Mouse (Mus musculus) liver, embryonic 14 days (tissue): Measurements from ENCODE around the gene Prc1. TPM values are rescaled to one million over a fixed set of nuclear protein-coding genes. Genes with fewer than 3 reads are reported as not detected.

ENCODE experiments used
- polyA plus RNA-seq: library from polyadenylated mRNA; depleted of rRNA; stranded (reverse); fragments of >200 nt; gene quantifications from 2 replicates; pipeline ENCODE4 v1.2.3, GENCODE M21; 2012; rRNA removed

Prc1 gene
- 75.5 and 83.4 TPM in 2 replicates for polyA plus RNA-seq

GRCm38 (mm10) chr7:80294062-80294763, at the start of gene Prc1:
Prc1 (plus strand) TSS chr7:80294450.

GRCm38 (mm10) chr7:80246148-80246721, 48.0 kb upstream of the Prc1 start, which contains the start of gene Ttll13:
Ttll13 (plus strand) TSS chr7:80246376.

GRCm38 (mm10) chr7:80260625-80261371, 33.5 kb upstream of the Prc1 start, which contains the start of gene Ngrn:
Ngrn (plus strand) TSS chr7:80261215.

DNA sequence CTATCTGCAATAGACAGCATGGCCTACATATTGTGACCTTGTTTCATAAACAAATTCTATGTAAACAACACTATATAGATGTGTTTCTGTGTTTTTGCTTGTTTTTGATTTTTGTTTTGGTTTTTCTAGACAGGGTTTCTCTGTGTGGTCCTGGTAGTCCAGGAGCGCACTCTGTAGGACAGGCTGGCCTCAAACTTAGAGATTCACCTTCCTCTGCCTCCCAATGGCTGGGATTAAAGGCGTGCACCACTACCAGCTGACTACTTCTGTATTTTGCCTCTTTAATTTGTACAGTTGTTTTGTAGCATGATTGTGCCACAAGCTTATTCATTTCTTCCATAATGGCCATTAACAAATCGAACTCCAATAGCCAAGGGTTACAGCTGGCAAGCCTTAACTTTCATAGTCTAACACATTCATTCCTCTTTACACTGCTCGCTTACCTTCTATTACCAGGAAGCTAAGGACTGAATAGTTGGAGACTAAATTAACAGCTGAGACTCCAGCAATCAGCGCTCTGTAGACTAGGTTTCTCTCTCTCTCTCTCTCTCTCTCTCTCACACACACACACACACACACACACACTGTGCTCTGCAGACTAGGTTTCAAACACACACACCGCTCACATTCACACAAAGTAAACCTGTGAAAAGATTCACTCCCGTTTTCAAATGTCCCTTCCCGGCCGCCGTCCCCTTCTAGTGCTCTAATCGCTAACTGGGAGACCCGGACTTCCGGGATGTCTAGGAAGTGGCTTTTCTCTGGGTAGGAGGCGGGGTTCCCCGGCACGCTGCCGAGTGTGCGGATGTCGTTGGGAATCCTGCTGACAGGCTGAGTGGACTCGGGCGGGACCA, 25.1 kb upstream of the Prc1 start, which contains the start of gene Vps33b:
Vps33b (plus strand) TSS at position 753 of the 854 bp plus-strand sequence.

DNA sequence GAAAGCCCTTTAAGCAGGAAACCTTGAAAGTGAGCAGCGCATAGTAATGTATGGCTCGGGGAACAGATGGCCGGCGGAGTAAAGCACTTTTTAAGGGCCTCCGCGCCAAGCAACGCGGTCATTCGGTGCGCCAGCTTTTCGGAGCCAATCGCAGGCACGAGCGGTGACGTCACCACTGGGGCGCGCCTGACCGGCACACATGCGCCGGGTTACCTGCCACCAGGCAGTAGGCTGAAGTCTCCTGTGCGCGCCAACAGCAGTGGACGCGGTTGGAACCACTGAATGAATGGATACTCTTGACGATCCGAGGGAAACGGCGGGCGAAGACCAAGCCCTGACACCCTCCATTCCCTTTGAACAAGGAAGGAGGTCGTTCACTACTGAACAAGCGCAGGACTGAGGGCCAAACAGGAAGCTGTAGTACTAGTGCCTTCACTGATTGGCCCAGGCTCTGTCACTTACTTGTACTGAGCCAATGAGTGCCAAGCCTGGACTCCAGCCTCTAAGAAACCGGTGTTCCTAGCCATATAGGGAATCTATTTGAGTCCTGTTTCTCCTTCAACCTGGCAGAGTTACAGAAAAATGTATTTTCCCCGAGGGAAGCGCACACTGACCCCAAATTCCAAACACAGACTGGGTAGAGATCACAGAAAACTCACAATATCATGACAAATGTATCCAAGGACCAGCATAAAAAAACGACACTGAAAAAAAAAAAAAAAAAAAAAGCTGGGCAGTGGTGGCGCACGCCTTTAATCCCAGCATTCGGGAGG, 30.0 kb downstream of the Prc1 start, which contains the start of gene Rccd1:
Rccd1 (minus strand) TSS at position 412 of the 773 bp plus-strand sequence.

DNA sequence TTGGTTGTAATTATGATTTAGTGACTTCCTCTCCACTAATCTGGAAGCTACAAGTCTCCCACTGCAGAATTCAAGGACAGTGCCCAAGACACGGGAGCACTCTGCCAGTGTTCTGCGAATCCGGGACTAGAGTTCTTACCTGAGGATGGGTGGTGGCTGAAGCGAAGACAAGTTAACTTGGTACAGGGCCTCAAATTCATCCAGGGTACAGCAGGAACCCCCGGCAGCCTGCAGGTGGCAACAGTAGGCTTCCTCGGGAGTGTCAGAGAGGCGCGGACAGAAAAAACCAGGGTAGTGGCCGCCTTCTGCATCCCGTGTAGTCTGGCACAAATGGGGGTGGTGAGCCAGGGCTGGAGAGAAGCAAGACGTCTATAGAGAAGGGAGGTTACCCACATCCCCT, 46.5 kb downstream of the Prc1 start, which contains the start of gene Unc45a:
Unc45a (minus strand) TSS at position 213 of the 400 bp plus-strand sequence.

GRCm38 (mm10) chr7:80342858-80343257, 48.6 kb downstream of the Prc1 start, which contains the start of gene Hddc3:
Hddc3 (plus strand) TSS chr7:80343104.

Other genes with a start within 250 kb of the Prc1 start
- gene Idh2, start 179.1 kb upstream of the Prc1 start, polyA plus RNA-seq = 84.3 and 92.1 TPM in 2 replicates
- 5.0 and 6.6 TPM in 2 replicates for gene Sema4b, start 107.6 kb upstream of the Prc1 start, polyA plus RNA-seq
- 38.5 and 47.4 TPM in 2 replicates for gene Cib1, start 61.6 kb upstream of the Prc1 start, polyA plus RNA-seq
- gene Gdpgp1, start 61.6 kb upstream of the Prc1 start, polyA plus RNA-seq = 1.0 and 1.4 TPM in 2 replicates
- gene Ttll13, start 48.1 kb upstream of the Prc1 start, polyA plus RNA-seq = 0.10 and 0.21 TPM in 2 replicates
- 20.7 and 23.5 TPM in 2 replicates for gene Ngrn, start 33.2 kb upstream of the Prc1 start, polyA plus RNA-seq
- gene Vps33b, start 24.8 kb upstream of the Prc1 start, polyA plus RNA-seq = 6.2 and 6.8 TPM in 2 replicates
- gene Rccd1, start 30.0 kb downstream of the Prc1 start, polyA plus RNA-seq = 6.0 and 6.9 TPM in 2 replicates
- gene Unc45a, start 46.6 kb downstream of the Prc1 start, polyA plus RNA-seq = 6.9 and 7.2 TPM in 2 replicates
- gene Hddc3, start 48.7 kb downstream of the Prc1 start, polyA plus RNA-seq = 4.5 and 4.8 TPM in 2 replicates
- gene Man2a2, start 76.9 kb downstream of the Prc1 start, polyA plus RNA-seq = 4.1 and 4.7 TPM in 2 replicates
- gene Fes, start 93.5 kb downstream of the Prc1 start, polyA plus RNA-seq = 9.3 and 12.6 TPM in 2 replicates
- 5.0 and 5.9 TPM in 2 replicates for gene Furin, start 111.0 kb downstream of the Prc1 start, polyA plus RNA-seq
- 21.9 and 23.7 TPM in 2 replicates for gene Blm, start 240.7 kb downstream of the Prc1 start, polyA plus RNA-seq